Mouse (Mus musculus) kidney, adult 2 months (tissue): ENCODE results near the gene Efna2. TPM values are rescaled to one million over a fixed set of nuclear protein-coding genes. Genes with fewer than 3 reads are reported as not detected.

ENCODE experiments used
- DNase-seq: peaks from one replicate; pipeline ENCODE4 v3.0.0; 2021
- H3K27ac ChIP-seq: fragments of 200-500 bp; 2 replicates; pipeline ENCODE4 v1.5.1; 2012; ENCODE audit warnings: low read depth, low read length, control low read depth, inconsistent platforms; ENCODE audit not compliant: insufficient read depth
- H3K27me3 ChIP-seq: fragments of 200-500 bp; replicated peaks from 2 replicates; pipeline ENCODE4 v1.6.1; 2012; ENCODE audit warnings: mild to moderate bottlenecking, moderate library complexity, low read length, inconsistent platforms; ENCODE audit not compliant: control insufficient read depth, insufficient read depth
- H3K36me3 ChIP-seq: fragments of 200-500 bp; 2 replicates; pipeline ENCODE4 v1.6.1; 2012; ENCODE audit warnings: mild to moderate bottlenecking, moderate library complexity, low read length, inconsistent platforms; ENCODE audit not compliant: control insufficient read depth, insufficient read depth
- H3K4me1 ChIP-seq: fragments of 200-500 bp; 2 replicates; pipeline ENCODE4 v1.6.1; 2011; ENCODE audit warnings: low read length; ENCODE audit not compliant: control insufficient read depth, insufficient read depth
- H3K4me3 ChIP-seq: fragments of 200-500 bp; 2 replicates; pipeline ENCODE4 v1.5.1; 2011; ENCODE audit warnings: mild to moderate bottlenecking, low read depth, low read length, control low read depth; ENCODE audit not compliant: insufficient read depth
- CTCF ChIP-seq: fragments of 200-500 bp; conservative IDR thresholded peaks from 2 replicates; pipeline ENCODE4 v1.5.1; 2011; ENCODE audit warnings: low read depth, mild to moderate bottlenecking, control low read depth, low read length, moderate library complexity, mixed read lengths; ENCODE audit not compliant: insufficient read depth, insufficient read length
- POLR2A ChIP-seq: fragments of 200-500 bp; IDR thresholded peaks from one replicate; pipeline ENCODE4 v1.6.1; 2011; ENCODE audit warnings: low read depth, low read length, control low read depth
- WGBS: fragments of 180-500 bp; shearing (Covaris S2); methylation state at CpG from one replicate; pipeline ENCODE4 v1.1.7; 2018; 5-methylcytosine and 5-hydroxymethylcytosine counted together
- polyA plus RNA-seq: library from polyadenylated mRNA; depleted of rRNA; stranded (reverse); fragments of >200 nt; gene quantifications from 2 replicates; pipeline ENCODE4 v1.2.3, GENCODE M21; 2012

Efna2 gene
- polyA plus RNA-seq, 1 experiment: 1.5 TPM

DNA sequence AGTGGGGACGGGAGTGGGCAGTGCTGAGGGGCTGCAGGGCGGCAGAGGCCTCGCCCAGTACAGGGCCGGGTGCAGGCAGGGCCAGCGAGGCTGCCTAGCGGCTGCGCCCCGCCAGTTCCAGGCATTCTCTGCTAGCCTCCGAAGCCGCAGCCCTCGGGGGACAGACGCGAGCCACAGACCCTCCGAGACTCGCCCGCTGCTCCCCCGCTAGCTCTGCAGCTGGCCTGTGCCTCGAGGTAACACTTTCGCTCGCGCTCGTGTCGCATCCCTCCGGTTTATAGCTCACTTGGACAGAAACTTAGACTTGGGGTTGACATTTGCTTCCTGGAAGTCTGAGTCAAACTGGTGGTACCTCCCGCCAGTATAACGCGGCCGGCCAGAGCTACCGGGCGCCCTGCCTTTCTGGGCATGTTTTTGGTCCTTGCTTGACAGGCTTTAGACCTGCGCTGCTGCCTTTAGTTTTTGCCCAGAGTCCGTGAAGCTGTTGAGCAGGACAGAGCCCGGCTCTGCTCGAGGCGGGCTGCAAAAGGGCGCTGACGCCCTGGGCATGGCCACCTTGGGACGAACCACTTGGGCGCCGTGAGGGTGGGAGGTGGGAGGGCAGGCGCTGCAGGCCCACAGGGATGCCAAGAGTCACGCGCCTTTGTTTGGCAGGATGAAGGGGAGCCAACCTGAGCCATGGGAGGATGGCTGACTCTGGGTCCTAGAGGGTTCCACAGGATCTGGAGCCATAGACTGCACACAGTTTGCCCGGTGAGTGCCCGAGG is 7.3 kb upstream of the Efna2 start:
- no peak for TF ChIP-seq CTCF
- TF ChIP-seq POLR2A: no peak
- DNase-seq: peak; percentile 15
- 79% methylated on average over 45 of the region's 45 CpGs for WGBS
- Histone ChIP-seq H3K4me1 (no peaks in the 10 kb centered on the region; the same call in 1 of the 2 replicates), H3K27ac (0 out of 2 replicates have a peak overlapping the region, but pooled peaks have one; percentile 6), H3K4me3 (no peak overlapping the region), H3K36me3 (peaks cover 4% of the 10 kb centered on the region; the same call in 1 of the 2 replicates), H3K27me3 (no peaks in the 10 kb centered on the region)

DNA sequence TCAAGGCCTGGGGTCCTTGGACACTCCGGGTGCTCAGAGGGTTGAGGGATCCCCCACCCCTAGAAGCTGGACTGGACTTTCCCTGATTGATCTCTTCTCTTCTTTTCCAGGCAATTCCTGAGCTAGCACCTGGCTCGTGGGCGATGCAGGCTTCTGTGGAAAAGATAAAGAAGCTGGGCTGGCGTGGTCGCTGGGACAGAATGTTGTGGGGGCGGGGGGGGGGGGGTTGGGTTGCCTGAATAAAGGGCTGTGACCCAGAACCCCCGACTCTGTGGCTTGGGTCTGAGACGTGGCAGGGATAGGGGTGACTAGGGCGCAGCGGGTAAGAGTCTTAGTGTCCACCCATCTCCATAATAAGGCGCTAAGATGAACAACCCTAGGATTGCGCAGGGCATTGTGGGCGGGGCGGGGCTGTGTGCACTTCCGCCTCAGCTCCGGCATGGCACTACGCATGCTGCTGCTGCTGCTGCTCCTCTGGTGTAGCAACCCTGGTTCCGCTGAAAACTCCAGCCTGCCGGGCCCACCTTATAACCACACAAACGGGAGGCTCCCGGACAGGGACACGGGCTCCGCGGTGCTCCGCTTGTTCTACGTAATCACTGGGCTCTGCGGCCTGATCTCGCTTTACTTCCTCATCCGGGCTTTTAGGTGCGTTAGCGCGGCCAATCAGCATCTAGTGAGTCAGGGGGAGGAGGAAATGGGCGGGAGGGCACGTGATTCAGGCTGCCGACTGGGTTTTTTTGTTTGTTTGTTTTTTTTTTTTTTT is 6.6 kb upstream of the Efna2 start, which contains the start of gene 1600002K03Rik:
TSS of gene 1600002K03Rik (plus strand) at position 418 of the 766 bp plus-strand sequence.
- 19% methylated on average over 35 of the region's 35 CpGs for WGBS
- Histone ChIP-seq H3K36me3 (peaks cover 4% of the 10 kb centered on the region; the same call in 1 of the 2 replicates), H3K27me3 (no peaks in the 10 kb centered on the region), H3K4me1 (no peaks in the 10 kb centered on the region; the same call in 1 of the 2 replicates), H3K27ac (peak within 1 kb of the TSS; percentile 90), H3K4me3 (peak within 1 kb of the TSS; percentile 69)
- peak; percentile 95 for DNase-seq
- peak; percentile 88 for TF ChIP-seq POLR2A
- no peak for TF ChIP-seq CTCF

DNA sequence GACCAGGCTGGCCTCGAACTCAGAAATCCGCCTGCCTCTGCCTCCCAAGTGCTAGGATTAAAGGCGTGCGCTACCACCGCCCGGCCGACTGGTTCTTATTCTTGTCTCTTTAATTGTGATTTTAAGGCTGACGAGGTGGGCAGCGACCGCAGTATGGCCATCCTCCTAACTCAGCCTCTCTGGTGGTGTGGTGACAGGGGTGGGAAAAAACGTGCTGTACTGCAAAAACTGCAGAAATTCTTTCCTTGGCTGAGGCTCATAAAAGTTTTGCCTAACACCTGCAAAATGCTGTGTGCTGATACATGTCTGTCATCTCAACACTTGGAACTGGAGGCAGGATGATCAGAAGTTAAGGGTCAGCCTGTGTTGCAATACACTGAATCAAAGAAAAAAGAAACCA is 5.9 kb upstream of the Efna2 start:
- Histone ChIP-seq H3K4me1 (no peaks in the 10 kb centered on the region; the same call in 1 of the 2 replicates), H3K27ac (peak overlapping the region; percentile 37; the same call in 1 of the 2 replicates), H3K4me3 (peak overlapping the region; percentile 37), H3K27me3 (no peaks in the 10 kb centered on the region), H3K36me3 (peaks cover 4% of the 10 kb centered on the region; the same call in 1 of the 2 replicates)
- 20% methylated on average over 11 of the region's 11 CpGs for WGBS
- no peak for DNase-seq
- no peak for TF ChIP-seq POLR2A
- no peak for TF ChIP-seq CTCF

DNA sequence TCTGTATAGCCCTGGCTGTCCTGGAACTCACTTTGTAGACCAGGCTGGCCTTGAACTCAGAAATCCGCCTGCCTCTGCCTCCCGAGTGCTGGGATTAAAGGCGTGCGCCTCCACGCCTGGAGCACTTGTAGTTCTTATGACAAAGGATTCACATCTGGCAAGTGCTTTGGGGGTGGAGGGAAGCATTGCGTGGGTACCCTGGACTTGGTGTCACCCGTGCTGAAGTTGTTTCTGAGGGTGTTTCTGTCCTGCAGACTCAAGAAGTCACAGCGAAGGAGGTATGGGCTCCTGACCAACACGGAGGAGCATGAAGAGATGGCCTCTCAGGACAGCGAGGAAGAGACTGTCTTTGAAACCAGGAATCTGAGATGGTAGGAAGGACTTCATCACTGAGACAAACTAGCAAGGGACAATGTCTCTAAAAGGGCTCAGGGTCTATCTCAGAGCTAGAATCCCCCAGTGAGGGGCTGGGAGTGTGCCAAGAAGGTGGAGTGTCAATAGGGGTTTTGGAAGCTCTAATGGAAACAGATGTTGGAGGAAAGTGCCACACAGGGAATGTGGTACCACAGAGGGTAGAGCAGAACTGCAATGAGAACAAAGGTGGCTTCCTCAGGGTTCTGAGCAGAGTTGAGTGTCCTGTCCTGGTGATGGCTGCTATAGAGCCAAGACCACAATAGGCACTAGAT is 5.2 kb upstream of the Efna2 start:
- TF ChIP-seq CTCF (no peak), POLR2A (no peak)
- WGBS: 88% methylated on average over 10 of the region's 10 CpGs
- no peak for DNase-seq
- Histone ChIP-seq H3K27ac (no peak overlapping the region), H3K4me1 (no peaks in the 10 kb centered on the region), H3K36me3 (peaks cover 4% of the 10 kb centered on the region; the same call in 1 of the 2 replicates), H3K27me3 (no peaks in the 10 kb centered on the region), H3K4me3 (no peak overlapping the region)

DNA sequence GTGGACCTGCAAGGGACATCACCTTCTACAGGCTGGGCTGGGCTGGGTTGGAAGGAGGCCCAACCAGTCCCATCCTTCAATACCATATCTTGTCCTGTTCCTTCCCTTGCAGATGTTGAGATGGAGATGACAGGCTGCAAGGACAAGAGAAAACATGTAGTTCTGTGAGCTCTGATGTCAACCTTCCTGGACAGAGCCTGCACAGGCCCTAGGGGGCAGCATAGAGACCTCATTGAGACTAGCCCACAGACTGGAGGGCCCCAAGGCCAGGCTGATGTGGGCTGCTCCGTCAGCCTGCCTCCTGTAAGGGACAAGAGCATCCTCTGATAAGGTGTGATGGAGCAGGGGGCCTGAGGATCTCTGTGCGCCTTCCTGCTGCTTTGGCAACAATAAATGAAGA is 4.6 kb upstream of the Efna2 start:
- WGBS: 61% methylated on average over 2 of the region's 2 CpGs
- peak; percentile 36 for DNase-seq
- no peak overlapping the region for H3K4me3 ChIP-seq
- peaks cover 4% of the 10 kb centered on the region; the same call in 1 of the 2 replicates for H3K36me3 ChIP-seq
- TF ChIP-seq POLR2A: no peak
- TF ChIP-seq CTCF: peak; percentile 55
- no peaks in the 10 kb centered on the region for H3K4me1 ChIP-seq
- no peaks in the 10 kb centered on the region; the same call in 1 of the 2 replicates for H3K27me3 ChIP-seq
- H3K27ac ChIP-seq: no peak overlapping the region

DNA sequence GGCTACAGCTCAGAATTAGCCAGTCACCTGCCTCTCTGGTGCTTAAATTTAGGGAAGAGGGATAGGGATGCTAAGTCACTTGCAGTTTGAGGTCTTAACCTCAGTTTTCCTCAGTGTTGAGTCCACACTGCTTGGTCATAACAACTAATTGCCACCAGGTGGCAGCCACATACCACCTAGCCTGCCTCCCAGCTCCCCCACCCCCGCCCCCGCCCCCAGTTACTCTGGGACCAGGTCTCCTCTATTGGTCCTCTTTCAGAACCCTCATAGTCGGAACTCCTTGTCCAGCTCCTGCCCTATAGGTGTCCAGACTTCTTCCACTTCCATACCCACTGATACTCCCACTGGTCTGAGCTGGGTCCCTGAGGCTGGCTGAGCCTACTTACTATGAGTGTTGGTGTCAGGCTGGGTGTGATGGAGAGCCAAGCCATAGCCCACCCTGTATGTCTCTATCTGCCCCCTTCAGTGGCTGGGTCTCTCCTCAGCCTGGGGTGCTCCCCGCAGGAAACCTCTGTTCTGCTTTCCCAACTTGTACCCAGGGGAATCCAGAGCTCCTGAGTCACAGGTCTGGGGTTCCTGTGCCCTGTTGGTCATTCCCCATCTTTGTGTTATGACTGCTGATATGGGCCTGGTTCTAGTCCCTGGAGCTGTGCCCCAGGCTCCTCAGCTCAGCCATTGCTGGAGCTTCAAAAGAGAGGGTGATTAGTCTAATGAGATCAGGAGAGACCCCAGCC is 3.6 kb upstream of the Efna2 start:
- TF ChIP-seq CTCF (peak; percentile 68), POLR2A (no peak)
- Histone ChIP-seq H3K4me3 (no peak overlapping the region), H3K27ac (no peak overlapping the region), H3K36me3 (0 out of 2 replicates have a peak, but pooled peaks cover 1% of the 10 kb centered on the region), H3K27me3 (no peaks in the 10 kb centered on the region; the same call in 1 of the 2 replicates), H3K4me1 (no peaks in the 10 kb centered on the region)
- WGBS: 41% methylated on average over 4 of the region's 4 CpGs
- DNase-seq: peak; percentile 43
